Mouse (Mus musculus) limb, embryonic 15.5 days (tissue): ENCODE results near the gene Frg2f1. TPM values are rescaled to one million over a fixed set of nuclear protein-coding genes. Genes with fewer than 3 reads are reported as not detected.
A peak's percentile ranks its signal among the peaks of the same experiment; 100 is the strongest.

Experiments used
- ATAC-seq: fragments of 200-750 bp; cut with Nextera tagmentation; 2 replicates; pipeline ENCODE4 v1.8.0; 2017; ENCODE audit warnings: low read depth, moderate TSS enrichment; ENCODE audit not compliant: insufficient number of reproducible peaks, low FRiP score, low TSS enrichment
- H3K27ac ChIP-seq: fragments of 300-500 bp; sonication (generic); 2 replicates; pipeline ENCODE4 v1.5.1; 2015; ENCODE audit warnings: moderate library complexity, mild to moderate bottlenecking, inconsistent platforms
- H3K27me3 ChIP-seq: fragments of 300-500 bp; sonication (generic); 2 replicates; pipeline ENCODE4 v1.6.1; 2015; ENCODE audit warnings: inconsistent platforms
- H3K36me3 ChIP-seq: fragments of 300-500 bp; sonication (generic); 2 replicates; pipeline ENCODE4 v1.6.1; 2015; ENCODE audit warnings: inconsistent platforms
- H3K4me1 ChIP-seq: fragments of 300-500 bp; sonication (generic); 2 replicates; pipeline ENCODE4 v1.6.1; 2015; ENCODE audit warnings: inconsistent platforms
- H3K4me2 ChIP-seq: fragments of 300-500 bp; sonication (generic); 2 replicates; pipeline ENCODE4 v1.6.1; 2015; ENCODE audit warnings: mild to moderate bottlenecking, inconsistent platforms
- H3K4me3 ChIP-seq: fragments of 300-500 bp; sonication (generic); 2 replicates; pipeline ENCODE4 v1.5.1; 2015; ENCODE audit warnings: mild to moderate bottlenecking, inconsistent platforms
- H3K9ac ChIP-seq: fragments of 300-500 bp; sonication (generic); 2 replicates; pipeline ENCODE4 v1.6.1; 2015; ENCODE audit warnings: inconsistent platforms
- H3K9me3 ChIP-seq: fragments of 300-500 bp; sonication (generic); 2 replicates; pipeline ENCODE4 v1.6.1; 2016; ENCODE audit warnings: inconsistent platforms
- WGBS: fragments of 180-500 bp; shearing (Covaris S2); methylation state at CpG from one replicate; pipeline ENCODE4 v1.1.7; 2015; 5-methylcytosine and 5-hydroxymethylcytosine counted together
- polyA plus RNA-seq: library from polyadenylated mRNA; unstranded; fragments of >200 nt; fragmentation: Nextera tagmentation; extraction: Ambion mirVana; gene quantifications from 2 replicates; pipeline ENCODE4 v1.2.1, GENCODE M21; 2015

Frg2f1 gene
- 4.6 and 5.6 TPM in 2 replicates for polyA plus RNA-seq

GRCm38 (mm10) chr4:119539031-119539824 lies at the start of gene Frg2f1:
TSS of gene Frg2f1 (minus strand) at chr4:119539529.
- Histone ChIP-seq H3K36me3 (no peaks in the 10 kb centered on the region), H3K9ac (peak within 1 kb of the TSS; percentile 90), H3K4me2 (peak within 1 kb of the TSS; percentile 65), H3K27ac (peak within 1 kb of the TSS; percentile 98), H3K4me1 (peaks cover 16% of the 10 kb centered on the region; the same call in 1 of the 2 replicates), H3K4me3 (peak within 1 kb of the TSS; percentile 85), H3K27me3 (no peaks in the 10 kb centered on the region), H3K9me3 (no peaks in the 10 kb centered on the region)
- ATAC-seq = peak; percentile 92
- under 1% methylated on average over 78 of the region's 85 CpGs for WGBS

- Histone ChIP-seq H3K9me3 (no peaks in the 10 kb centered on the region), H3K36me3 (peaks cover 16% of the 10 kb centered on the region), H3K27ac (no peak overlapping the region), H3K27me3 (no peaks in the 10 kb centered on the region), H3K4me1 (no peaks in the 10 kb centered on the region), H3K4me2 (no peak overlapping the region), H3K9ac (no peak overlapping the region), H3K4me3 (no peak overlapping the region)
- ATAC-seq = no peak
- 91% methylated on average over 2 of the region's 2 CpGs for WGBS
Observed at GRCm38 (mm10) chr4:119588037-119588436, 48.7 kb upstream of the Frg2f1 start.

DNA sequence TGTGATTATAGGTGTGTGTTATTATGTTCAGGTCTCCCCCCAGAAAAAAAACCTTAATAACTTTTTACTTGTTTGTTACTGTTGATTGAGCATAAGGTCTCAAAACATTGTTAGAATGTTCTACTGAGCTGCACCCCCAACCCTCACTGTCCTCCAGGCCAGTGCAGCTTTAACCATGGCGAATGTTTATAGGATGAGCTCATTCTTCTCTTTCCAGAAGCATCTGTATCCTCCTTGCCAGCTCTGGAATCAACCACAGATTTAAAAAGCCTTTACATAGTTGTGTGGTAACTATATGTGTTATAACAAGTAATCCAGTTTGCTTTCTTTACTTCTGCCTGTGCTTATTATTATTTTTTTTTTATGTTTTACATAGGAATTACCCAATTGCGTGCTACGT lies 36.1 kb upstream of the Frg2f1 start:
- Histone ChIP-seq H3K27ac (no peak overlapping the region), H3K4me3 (no peak overlapping the region), H3K27me3 (no peaks in the 10 kb centered on the region), H3K4me1 (no peaks in the 10 kb centered on the region), H3K36me3 (peaks cover 23% of the 10 kb centered on the region), H3K9ac (no peak overlapping the region), H3K4me2 (no peak overlapping the region), H3K9me3 (no peaks in the 10 kb centered on the region)
- ATAC-seq = no peak
- WGBS = 76% methylated on average over 3 of the region's 3 CpGs

DNA sequence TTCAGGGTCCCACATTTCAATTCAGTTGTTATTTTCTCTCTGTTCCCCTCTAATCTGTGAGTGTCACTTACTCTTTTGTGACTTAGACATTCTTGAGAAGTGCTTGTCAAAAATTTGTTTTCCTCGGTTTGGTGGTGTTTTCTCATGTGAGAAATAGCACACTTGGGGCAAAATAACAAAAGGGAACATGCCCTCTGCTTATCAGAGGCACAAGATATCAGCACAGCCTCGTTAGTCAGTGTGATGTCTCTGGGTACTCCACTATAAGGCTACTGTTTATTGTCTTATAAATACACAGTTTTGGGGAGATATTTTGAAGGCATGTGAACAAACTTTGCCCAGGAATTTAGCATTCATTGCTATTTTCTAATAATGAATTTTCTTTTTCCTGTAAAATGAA lies 35.2 kb upstream of the Frg2f1 start:
- H3K4me1 ChIP-seq = no peaks in the 10 kb centered on the region
- no peak overlapping the region for H3K4me3 ChIP-seq
- no peaks in the 10 kb centered on the region for H3K27me3 ChIP-seq
- 75% methylated on average over 2 of the region's 2 CpGs for WGBS
- peaks cover 23% of the 10 kb centered on the region for H3K36me3 ChIP-seq
- no peak for ATAC-seq
- no peak overlapping the region for H3K4me2 ChIP-seq
- H3K27ac ChIP-seq = no peak overlapping the region
- H3K9me3 ChIP-seq = no peaks in the 10 kb centered on the region
- no peak overlapping the region for H3K9ac ChIP-seq

GRCm38 (mm10) chr4:119572682-119573081 lies 33.4 kb upstream of the Frg2f1 start:
- no peak for ATAC-seq
- Histone ChIP-seq H3K4me3 (no peak overlapping the region), H3K27me3 (no peaks in the 10 kb centered on the region), H3K4me1 (no peaks in the 10 kb centered on the region), H3K27ac (no peak overlapping the region), H3K36me3 (peaks cover 17% of the 10 kb centered on the region), H3K9ac (no peak overlapping the region), H3K4me2 (no peak overlapping the region), H3K9me3 (no peaks in the 10 kb centered on the region)
- 87% methylated on average over 3 of the region's 3 CpGs for WGBS

DNA sequence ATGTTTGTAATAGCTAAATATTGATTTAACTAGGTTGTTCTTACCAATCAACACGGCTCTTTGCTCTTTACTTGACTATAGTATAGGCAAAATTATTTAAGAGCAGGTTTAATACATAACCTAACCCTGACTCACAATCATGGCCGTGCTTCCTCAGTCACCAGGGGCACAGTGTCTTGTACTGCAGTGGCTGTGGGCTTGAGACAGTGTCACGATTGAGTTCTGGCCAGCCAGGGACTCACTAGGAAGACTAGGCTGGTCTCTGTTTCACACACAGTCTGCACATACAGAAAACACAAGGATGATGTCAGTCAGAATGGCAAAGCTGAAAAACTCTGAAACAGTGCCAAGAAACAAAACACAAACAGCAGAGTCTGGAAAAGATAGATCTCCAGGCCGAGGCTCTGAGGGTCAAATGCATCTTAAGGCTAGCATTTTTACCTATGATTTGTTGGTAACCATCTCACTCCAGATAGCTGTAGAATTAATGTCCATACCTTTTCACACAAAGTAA lies 27.1 kb upstream of the Frg2f1 start:
- Histone ChIP-seq H3K9ac (no peak overlapping the region), H3K36me3 (peaks cover 10% of the 10 kb centered on the region), H3K27ac (no peak overlapping the region), H3K9me3 (peaks cover 6% of the 10 kb centered on the region; the same call in 1 of the 2 replicates), H3K4me1 (no peaks in the 10 kb centered on the region; the same call in 1 of the 2 replicates), H3K4me3 (no peak overlapping the region), H3K4me2 (no peak overlapping the region), H3K27me3 (no peaks in the 10 kb centered on the region)
- WGBS = 74% methylated on average over 4 of the region's 4 CpGs
- no peak for ATAC-seq

- Histone ChIP-seq H3K36me3 (peaks cover 10% of the 10 kb centered on the region), H3K4me1 (no peaks in the 10 kb centered on the region; the same call in 1 of the 2 replicates), H3K9ac (no peak overlapping the region), H3K4me2 (no peak overlapping the region), H3K9me3 (peaks cover 6% of the 10 kb centered on the region; the same call in 1 of the 2 replicates), H3K27ac (no peak overlapping the region), H3K27me3 (no peaks in the 10 kb centered on the region), H3K4me3 (no peak overlapping the region)
- ATAC-seq = no peak
Observed at GRCm38 (mm10) chr4:119563136-119563535, 23.8 kb upstream of the Frg2f1 start.

- Histone ChIP-seq H3K4me2 (no peak overlapping the region), H3K9ac (no peak overlapping the region), H3K4me3 (no peak overlapping the region), H3K27ac (no peak overlapping the region), H3K36me3 (no peaks in the 10 kb centered on the region), H3K9me3 (no peaks in the 10 kb centered on the region), H3K4me1 (no peaks in the 10 kb centered on the region), H3K27me3 (no peaks in the 10 kb centered on the region)
- no peak for ATAC-seq
- WGBS = 67% methylated on average over 2 of the region's 2 CpGs
Observed at GRCm38 (mm10) chr4:119555466-119555865, 16.1 kb upstream of the Frg2f1 start.

DNA sequence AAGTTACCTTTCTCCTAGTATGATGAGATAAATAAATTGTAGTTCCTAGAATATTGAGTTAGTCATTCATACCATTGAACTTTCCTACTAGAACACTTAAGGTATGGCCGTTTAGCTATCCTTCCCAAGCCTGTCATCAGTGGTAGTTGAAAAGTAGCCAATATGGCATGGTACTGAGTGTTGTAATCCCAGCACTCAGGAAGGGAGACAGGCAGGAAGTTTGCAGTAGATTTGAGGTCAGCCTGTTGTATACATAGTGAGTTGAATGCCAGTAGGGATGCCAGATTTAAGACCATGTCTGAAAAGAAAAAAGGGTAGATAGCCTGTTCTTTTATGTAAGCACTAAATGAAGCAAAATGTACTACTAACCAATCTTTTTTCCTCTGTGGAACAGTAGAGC lies 11.5 kb upstream of the Frg2f1 start:
- Histone ChIP-seq H3K9me3 (no peaks in the 10 kb centered on the region), H3K4me2 (no peak overlapping the region), H3K36me3 (no peaks in the 10 kb centered on the region), H3K9ac (no peak overlapping the region), H3K4me3 (no peak overlapping the region), H3K4me1 (no peaks in the 10 kb centered on the region), H3K27me3 (no peaks in the 10 kb centered on the region), H3K27ac (no peak overlapping the region)
- 81% methylated on average over 1 of the region's 1 CpGs for WGBS
- no peak for ATAC-seq

DNA sequence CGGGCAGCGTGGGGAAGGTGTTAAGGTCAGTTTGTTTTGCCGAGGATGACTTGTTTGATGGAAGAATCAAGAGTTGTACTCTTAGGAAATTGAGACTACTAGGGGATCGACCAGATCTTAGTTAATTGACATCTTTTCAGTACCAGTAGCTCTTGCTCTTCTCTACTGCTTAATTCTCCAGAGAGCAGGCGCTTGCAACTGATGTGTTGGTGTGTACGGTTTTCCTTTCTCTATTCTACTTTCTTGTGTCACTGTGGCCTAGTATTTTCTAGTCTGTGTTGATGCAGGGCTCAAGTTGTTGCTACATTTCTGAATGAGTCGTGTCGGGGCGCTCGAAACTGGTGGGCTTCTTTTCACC lies 1.2 kb upstream of the Frg2f1 start:
- H3K4me2 ChIP-seq = peak overlapping the region; percentile 65
- H3K4me1 ChIP-seq = peaks cover 16% of the 10 kb centered on the region; the same call in 1 of the 2 replicates
- H3K4me3 ChIP-seq = peak overlapping the region; percentile 85
- no peaks in the 10 kb centered on the region for H3K27me3 ChIP-seq
- H3K27ac ChIP-seq = peak overlapping the region; percentile 98
- H3K9me3 ChIP-seq = no peaks in the 10 kb centered on the region
- no peak for ATAC-seq
- WGBS = 5% methylated on average over 10 of the region's 10 CpGs
- no peaks in the 10 kb centered on the region for H3K36me3 ChIP-seq
- peak overlapping the region; percentile 90; the same call in 1 of the 2 replicates for H3K9ac ChIP-seq

GRCm38 (mm10) chr4:119539836-119540532 lies 655 bp upstream of the Frg2f1 start:
- Histone ChIP-seq H3K4me3 (peak overlapping the region; percentile 85), H3K9ac (peak overlapping the region; percentile 90), H3K27me3 (no peaks in the 10 kb centered on the region), H3K36me3 (no peaks in the 10 kb centered on the region), H3K9me3 (no peaks in the 10 kb centered on the region), H3K4me1 (peaks cover 16% of the 10 kb centered on the region; the same call in 1 of the 2 replicates), H3K27ac (peak overlapping the region; percentile 98), H3K4me2 (peak overlapping the region; percentile 65)
- ATAC-seq = peak; percentile 81
- WGBS = under 1% methylated on average over 37 of the region's 76 CpGs

- Histone ChIP-seq H3K36me3 (no peaks in the 10 kb centered on the region), H3K27ac (no peak overlapping the region), H3K27me3 (no peaks in the 10 kb centered on the region), H3K9ac (no peak overlapping the region), H3K4me1 (peaks cover 16% of the 10 kb centered on the region; the same call in 1 of the 2 replicates), H3K4me2 (no peak overlapping the region), H3K4me3 (no peak overlapping the region), H3K9me3 (no peaks in the 10 kb centered on the region)
- 78% methylated on average over 4 of the region's 4 CpGs for WGBS
- ATAC-seq = no peak
Observed at GRCm38 (mm10) chr4:119537436-119537835, 1.9 kb downstream of the Frg2f1 start.
